Mouse (Mus musculus): ENCODE measurements at regions not wholly inside any gene's neighbourhood (a gene's known extent, or its start where the extent isn't known, plus 50 kb on each side); places are given as distances from the start of the nearest gene placed in this dataset.

DNA sequence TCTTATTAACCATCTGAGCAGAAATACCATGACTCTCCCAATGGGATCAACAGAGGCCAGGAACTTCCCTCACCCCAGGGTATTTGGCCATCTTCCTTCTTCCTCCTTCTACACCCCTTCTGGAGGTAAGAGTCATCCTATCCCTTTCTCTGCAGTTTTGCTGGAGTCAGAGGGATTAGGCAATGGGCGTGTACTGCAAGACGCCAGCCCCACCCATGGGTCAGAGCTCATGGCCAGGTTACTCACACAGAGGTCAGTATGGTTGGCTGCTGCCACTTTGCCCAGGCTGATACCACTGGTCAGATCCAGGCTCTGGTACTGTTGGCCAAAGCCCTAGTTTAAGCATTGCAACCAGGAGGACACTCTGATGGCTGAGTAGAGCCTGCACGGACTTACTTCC is 157.3 kb upstream of the Nrip1 start:
- peaks cover 5% of the 10 kb centered on the region; the same call in 1 of the 2 replicates for H3K4me1 ChIP-seq (ENCODE audit: control insufficient read depth, insufficient read depth, insufficient read length)
- H3K4me3 ChIP-seq (ENCODE audit: extremely low read depth, insufficient read depth, insufficient read length): no peak overlapping the region
- 95% methylated on average over 3 of the region's 3 CpGs for WGBS
- H3K27me3 ChIP-seq (ENCODE audit: control insufficient read depth, insufficient read depth, low read length): no peaks in the 10 kb centered on the region
- TF ChIP-seq CTCF (IDR thresholded peaks at IDR 0.05; ENCODE audit: extremely low read depth, insufficient read depth, insufficient read length, insufficient replicate concordance) (no peak), POLR2A (IDR thresholded peaks at IDR 0.05; ENCODE audit: low read depth, low read length) (no peak)
- no peak overlapping the region for H3K27ac ChIP-seq (ENCODE audit: insufficient read depth, low read length)
- DNase-seq (ENCODE audit: low read depth in 1 of 2, low spot score in 2 of 2): no peak
- H3K36me3 ChIP-seq (ENCODE audit: control insufficient read depth, insufficient read depth, low read length): no peaks in the 10 kb centered on the region

DNA sequence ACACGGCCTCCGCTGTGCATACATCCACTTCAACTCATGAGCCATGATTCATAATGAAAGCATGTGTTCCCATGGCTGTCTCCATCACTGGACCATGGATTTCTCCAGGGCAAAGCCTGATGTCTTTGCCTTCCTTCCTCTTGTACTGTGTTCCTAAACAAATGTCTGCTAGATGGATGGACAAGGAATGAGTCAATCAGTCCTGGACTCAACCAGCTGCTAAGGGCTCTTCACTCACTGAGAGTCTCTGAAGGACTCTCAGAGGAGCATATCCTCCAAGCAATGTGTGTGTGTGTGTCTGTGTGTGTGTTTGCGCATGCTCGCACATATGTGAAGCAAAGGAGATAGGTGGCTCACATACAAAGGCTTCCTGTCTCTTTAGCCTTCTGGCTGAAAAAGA is 156.0 kb upstream of the Nrip1 start:
- Histone ChIP-seq H3K27me3 (ENCODE audit: control insufficient read depth, insufficient read depth, low read length) (no peaks in the 10 kb centered on the region), H3K27ac (ENCODE audit: insufficient read depth, low read length) (no peak overlapping the region), H3K4me1 (ENCODE audit: control insufficient read depth, insufficient read depth, insufficient read length) (peaks cover 5% of the 10 kb centered on the region; the same call in 1 of the 2 replicates), H3K36me3 (ENCODE audit: control insufficient read depth, insufficient read depth, low read length) (no peaks in the 10 kb centered on the region), H3K4me3 (ENCODE audit: extremely low read depth, insufficient read depth, insufficient read length) (no peak overlapping the region)
- 87% methylated on average over 4 of the region's 4 CpGs for WGBS
- no peak for TF ChIP-seq POLR2A (IDR thresholded peaks at IDR 0.05; ENCODE audit: low read depth, low read length)
- DNase-seq (ENCODE audit: low read depth in 1 of 2, low spot score in 2 of 2): no peak

DNA sequence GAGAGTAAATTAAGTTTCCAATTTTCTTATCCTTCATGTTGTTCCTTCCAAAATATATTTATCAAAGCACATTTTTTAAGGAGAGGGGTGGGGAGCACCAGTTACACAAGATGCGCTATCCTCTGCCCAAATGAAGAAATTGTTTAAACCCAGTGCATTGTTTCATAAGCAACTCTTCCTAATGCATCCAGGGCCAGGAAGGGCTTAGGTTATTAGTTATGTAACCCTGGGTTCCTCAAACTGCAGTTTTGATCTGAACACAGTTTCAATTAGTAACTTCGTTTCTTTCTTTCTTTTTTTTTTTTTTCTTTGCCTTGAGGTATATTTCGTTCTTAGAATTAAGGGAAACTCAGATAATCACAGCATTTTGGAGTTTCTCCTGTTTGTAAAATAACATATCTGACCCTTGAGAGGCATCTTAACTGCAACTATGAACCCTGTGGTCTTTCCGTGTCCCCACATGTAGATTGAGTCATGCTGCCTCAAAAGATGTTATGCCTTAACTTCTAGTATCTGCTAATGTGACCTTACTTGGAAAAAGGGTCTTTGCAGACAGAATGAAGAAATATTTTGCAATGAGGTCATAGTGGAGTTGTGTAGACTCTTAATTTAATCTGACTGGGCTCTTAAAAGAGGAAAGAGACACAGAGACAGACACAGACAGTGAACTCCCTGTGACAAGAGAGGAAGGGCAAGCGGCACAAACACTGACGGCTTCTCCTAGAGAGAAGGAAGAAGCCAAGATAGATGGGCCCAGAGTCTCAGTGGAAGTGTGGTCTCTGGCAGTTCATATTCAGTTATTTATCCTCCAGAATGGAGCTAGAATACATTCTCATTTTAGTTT is 153.7 kb upstream of the Nrip1 start:
- H3K27ac ChIP-seq (ENCODE audit: insufficient read depth, low read length): no peak overlapping the region
- WGBS: 52% methylated on average over 6 of the region's 6 CpGs

DNA sequence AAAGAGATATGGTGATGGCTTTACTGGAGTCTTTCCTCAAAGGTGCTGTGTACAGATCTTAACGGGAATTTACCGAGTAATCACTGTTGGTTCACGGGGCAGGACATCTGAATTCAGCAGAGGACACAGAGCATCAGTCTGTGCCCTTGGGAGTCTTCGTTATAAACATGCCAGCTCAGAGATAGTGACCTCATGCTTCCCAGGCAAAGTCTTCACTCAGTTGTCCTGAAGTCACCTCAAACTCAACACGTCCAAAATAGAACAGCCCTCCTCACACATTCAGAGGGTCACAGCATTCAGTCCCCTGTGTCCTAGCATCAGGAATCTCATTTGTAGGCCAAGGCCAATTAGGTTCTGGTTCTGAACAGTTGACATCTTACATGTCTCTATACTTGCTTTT is 151.9 kb upstream of the Nrip1 start:
- Histone ChIP-seq H3K27ac (ENCODE audit: insufficient read depth, low read length) (no peak overlapping the region), H3K4me3 (ENCODE audit: extremely low read depth, insufficient read depth, insufficient read length) (no peak overlapping the region), H3K27me3 (ENCODE audit: control insufficient read depth, insufficient read depth, low read length) (no peaks in the 10 kb centered on the region), H3K4me1 (ENCODE audit: control insufficient read depth, insufficient read depth, insufficient read length) (no peaks in the 10 kb centered on the region), H3K36me3 (ENCODE audit: control insufficient read depth, insufficient read depth, low read length) (no peaks in the 10 kb centered on the region)
- 90% methylated on average over 5 of the region's 5 CpGs for WGBS
- no peak for TF ChIP-seq POLR2A (IDR thresholded peaks at IDR 0.05; ENCODE audit: low read depth, low read length)
- no peak for TF ChIP-seq CTCF (IDR thresholded peaks at IDR 0.05; ENCODE audit: extremely low read depth, insufficient read depth, insufficient read length, insufficient replicate concordance)
- DNase-seq (ENCODE audit: low read depth in 1 of 2, low spot score in 2 of 2): no peak

More for the DNA sequence above, 153.7 kb upstream of the Nrip1 start:
- no peak for DNase-seq (ENCODE audit: low read depth in 1 of 2, low spot score in 2 of 2)
- Histone ChIP-seq H3K4me1 (ENCODE audit: control insufficient read depth, insufficient read depth, insufficient read length) (peaks cover 1% of the 10 kb centered on the region; the same call in 1 of the 2 replicates), H3K4me3 (ENCODE audit: extremely low read depth, insufficient read depth, insufficient read length) (no peak overlapping the region), H3K27me3 (ENCODE audit: control insufficient read depth, insufficient read depth, low read length) (no peaks in the 10 kb centered on the region), H3K36me3 (ENCODE audit: control insufficient read depth, insufficient read depth, low read length) (no peaks in the 10 kb centered on the region)
- no peak for TF ChIP-seq CTCF (IDR thresholded peaks at IDR 0.05; ENCODE audit: extremely low read depth, insufficient read depth, insufficient read length, insufficient replicate concordance)
- TF ChIP-seq POLR2A (IDR thresholded peaks at IDR 0.05; ENCODE audit: low read depth, low read length): no peak

DNA sequence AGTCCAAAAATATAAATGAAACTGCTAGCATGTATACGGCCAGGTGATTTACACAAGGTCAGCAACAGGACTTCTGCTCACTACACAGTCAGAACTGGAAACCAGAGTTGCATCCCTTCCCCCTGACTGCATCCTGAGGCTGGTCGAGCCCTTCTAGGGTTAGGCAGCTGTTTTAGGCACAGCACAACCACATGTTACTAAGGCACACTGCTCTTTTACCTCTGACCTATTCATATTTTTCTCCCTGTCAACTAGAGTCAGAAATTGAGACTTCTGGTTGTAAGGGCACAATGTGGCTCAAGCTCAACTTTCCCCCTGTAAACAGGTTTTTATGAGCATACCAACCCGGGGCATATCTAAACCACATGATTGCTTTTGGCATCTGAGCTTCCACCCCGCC is 151.3 kb upstream of the Nrip1 start:
- Histone ChIP-seq H3K27me3 (ENCODE audit: control insufficient read depth, insufficient read depth, low read length) (no peaks in the 10 kb centered on the region), H3K4me3 (ENCODE audit: extremely low read depth, insufficient read depth, insufficient read length) (no peak overlapping the region), H3K27ac (ENCODE audit: insufficient read depth, low read length) (no peak overlapping the region), H3K36me3 (ENCODE audit: control insufficient read depth, insufficient read depth, low read length) (no peaks in the 10 kb centered on the region), H3K4me1 (ENCODE audit: control insufficient read depth, insufficient read depth, insufficient read length) (no peaks in the 10 kb centered on the region)
- TF ChIP-seq POLR2A (IDR thresholded peaks at IDR 0.05; ENCODE audit: low read depth, low read length) (no peak), CTCF (IDR thresholded peaks at IDR 0.05; ENCODE audit: extremely low read depth, insufficient read depth, insufficient read length, insufficient replicate concordance) (no peak)
- DNase-seq (ENCODE audit: low read depth in 1 of 2, low spot score in 2 of 2): no peak
- WGBS: 67% methylated on average over 4 of the region's 4 CpGs

DNA sequence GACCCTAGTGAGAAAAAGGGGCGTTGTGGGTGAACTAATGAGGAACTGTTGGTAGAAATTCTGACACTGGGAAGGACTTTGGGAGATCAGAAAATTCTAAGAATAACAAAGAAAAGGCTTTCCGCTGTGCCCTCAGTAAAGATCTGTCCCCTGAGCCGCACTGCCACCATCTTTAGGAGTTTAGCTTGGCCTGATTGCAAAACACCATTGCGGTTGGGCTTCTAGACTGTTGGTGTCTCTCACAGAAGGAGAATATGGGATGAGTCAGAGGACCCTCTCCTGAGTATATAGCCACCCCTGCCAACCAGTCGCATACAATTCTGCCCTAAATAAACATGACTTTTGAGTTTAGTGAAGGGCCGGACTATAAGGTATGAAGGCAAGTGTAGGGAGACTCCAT is 147.5 kb upstream of the Nrip1 start:
- no peak for TF ChIP-seq POLR2A (IDR thresholded peaks at IDR 0.05; ENCODE audit: low read depth, low read length)
- no peak for TF ChIP-seq CTCF (IDR thresholded peaks at IDR 0.05; ENCODE audit: extremely low read depth, insufficient read depth, insufficient read length, insufficient replicate concordance)
- H3K4me1 ChIP-seq (ENCODE audit: control insufficient read depth, insufficient read depth, insufficient read length): no peaks in the 10 kb centered on the region
- WGBS: 91% methylated on average over 6 of the region's 6 CpGs
- no peaks in the 10 kb centered on the region for H3K36me3 ChIP-seq (ENCODE audit: control insufficient read depth, insufficient read depth, low read length)
- no peaks in the 10 kb centered on the region for H3K27me3 ChIP-seq (ENCODE audit: control insufficient read depth, insufficient read depth, low read length)
- no peak for DNase-seq (ENCODE audit: low read depth in 1 of 2, low spot score in 2 of 2)
- H3K27ac ChIP-seq (ENCODE audit: insufficient read depth, low read length): no peak overlapping the region
- H3K4me3 ChIP-seq (ENCODE audit: extremely low read depth, insufficient read depth, insufficient read length): no peak overlapping the region

DNA sequence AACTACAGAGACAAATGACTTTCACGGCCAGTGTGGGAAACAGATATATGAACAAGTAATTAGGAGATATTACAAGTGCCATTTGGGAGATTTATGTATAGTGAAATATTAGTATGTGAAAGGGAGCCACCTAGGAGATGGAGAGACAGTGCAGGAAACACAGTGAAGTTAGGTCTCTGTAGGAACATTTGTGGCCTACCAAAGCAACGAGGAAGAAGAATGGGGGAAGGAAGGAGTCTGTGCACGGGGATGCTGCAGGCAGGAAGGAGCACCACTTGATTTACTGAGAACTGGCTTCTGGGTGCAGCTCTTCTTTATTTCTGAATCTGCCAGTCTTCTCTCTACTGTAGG is 147.0 kb upstream of the Nrip1 start:
- no peak for DNase-seq (ENCODE audit: low read depth in 1 of 2, low spot score in 2 of 2)

More for the DNA sequence above, 147.0 kb upstream of the Nrip1 start:
- no peaks in the 10 kb centered on the region for H3K27me3 ChIP-seq (ENCODE audit: control insufficient read depth, insufficient read depth, low read length)
- no peak overlapping the region for H3K4me3 ChIP-seq (ENCODE audit: extremely low read depth, insufficient read depth, insufficient read length)
- no peak for TF ChIP-seq CTCF (IDR thresholded peaks at IDR 0.05; ENCODE audit: extremely low read depth, insufficient read depth, insufficient read length, insufficient replicate concordance)
- TF ChIP-seq POLR2A (IDR thresholded peaks at IDR 0.05; ENCODE audit: low read depth, low read length): no peak
- H3K4me1 ChIP-seq (ENCODE audit: control insufficient read depth, insufficient read depth, insufficient read length): no peaks in the 10 kb centered on the region
- no peaks in the 10 kb centered on the region for H3K36me3 ChIP-seq (ENCODE audit: control insufficient read depth, insufficient read depth, low read length)
- 44% methylated on average over 3 of the region's 3 CpGs for WGBS
- no peak overlapping the region for H3K27ac ChIP-seq (ENCODE audit: insufficient read depth, low read length)
